Mouse (Mus musculus): ENCODE measurements around the gene Pcare.
"Not testable (repeated sequence)": the region's sequence is repeated elsewhere in the genome, so short reads cannot be mapped to it uniquely, and the experiment has no call there.

Pcare gene

GRCm38 (mm10) chr17:71752831-71753230, at the start of gene Pcare:
Gene Pcare (minus strand): TSS chr17:71752894.
- no peak for DNase-seq (ENCODE audit: low read depth, low spot score)

DNA sequence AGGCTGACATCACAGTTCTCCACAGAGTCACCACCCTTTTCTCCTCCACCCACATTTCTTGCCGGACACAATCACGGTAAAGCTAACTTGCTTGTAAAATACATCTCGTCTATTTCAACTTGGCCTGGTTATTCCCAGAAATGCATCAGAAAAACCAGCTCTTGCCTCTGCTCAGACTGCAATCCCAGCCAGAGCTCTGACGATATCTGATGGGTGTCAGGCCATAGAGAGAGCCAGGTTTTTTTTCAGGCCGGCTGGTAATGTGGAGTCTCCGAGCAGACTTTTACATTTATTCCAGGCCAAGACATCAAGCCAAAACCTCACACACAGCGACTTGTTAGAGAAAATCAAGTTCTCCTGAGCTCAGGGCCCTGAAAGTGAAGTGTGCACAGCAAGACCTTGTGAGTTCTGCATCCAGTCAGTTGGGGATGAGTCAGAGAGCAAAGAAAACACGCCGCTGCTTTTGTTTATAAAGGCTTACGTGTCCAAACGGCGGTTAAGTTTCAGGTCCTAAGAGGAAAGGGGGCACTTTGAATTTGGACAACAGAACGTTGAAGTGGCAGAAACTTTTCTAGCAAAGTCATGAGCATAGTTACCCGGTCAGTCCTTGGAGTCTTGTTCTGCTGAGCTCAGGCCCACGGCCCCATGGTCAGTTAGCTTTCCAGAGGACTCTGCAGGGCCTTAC, 43.0 kb upstream of the Pcare start:
- DNase-seq (ENCODE audit: low read depth, low spot score) = no peak

DNA sequence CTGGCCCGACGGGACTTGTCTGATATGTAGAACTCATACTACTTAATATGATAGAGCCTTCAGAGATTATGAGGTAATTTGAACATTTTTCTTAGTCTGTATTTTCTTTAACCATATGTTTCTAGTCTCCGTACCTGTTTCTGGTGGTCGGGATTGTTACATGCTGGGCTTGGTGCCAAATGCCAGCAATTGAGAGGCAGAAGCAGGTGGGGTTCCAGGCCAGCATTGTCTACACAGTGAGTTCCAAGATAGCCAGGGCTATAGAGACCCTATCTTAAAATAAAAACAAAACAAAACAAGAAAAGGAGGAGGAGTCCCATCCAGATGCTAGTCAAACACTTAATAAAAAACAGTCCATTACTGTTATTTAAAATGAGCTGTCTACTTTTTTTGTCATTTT, 38.9 kb upstream of the Pcare start:
- DNase-seq (ENCODE audit: low read depth, low spot score) = no peak

DNA sequence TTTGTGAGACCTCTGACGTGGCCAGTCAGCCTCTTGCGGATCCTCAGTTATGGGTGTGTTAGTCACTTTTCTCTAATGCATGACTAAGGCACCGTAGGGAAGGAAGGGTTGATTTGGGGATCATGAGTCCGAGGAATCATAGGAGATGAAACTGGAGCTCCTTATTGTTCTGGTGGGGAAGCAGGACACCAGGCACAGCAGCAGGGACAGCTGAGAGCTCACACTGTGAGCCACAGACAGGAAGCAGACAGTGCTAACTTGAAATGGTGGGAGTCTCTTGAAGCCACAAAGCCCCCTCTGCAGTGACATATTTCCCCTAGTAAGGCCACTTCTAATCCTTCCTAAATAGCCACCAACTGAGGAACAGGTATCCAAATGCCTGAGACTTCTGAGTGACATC, 38.4 kb upstream of the Pcare start:
- DNase-seq (ENCODE audit: low read depth, low spot score) = no peak

GRCm38 (mm10) chr17:71786456-71786855, 33.8 kb upstream of the Pcare start:
- peak; percentile 39 for DNase-seq (ENCODE audit: low read depth, low spot score)

DNA sequence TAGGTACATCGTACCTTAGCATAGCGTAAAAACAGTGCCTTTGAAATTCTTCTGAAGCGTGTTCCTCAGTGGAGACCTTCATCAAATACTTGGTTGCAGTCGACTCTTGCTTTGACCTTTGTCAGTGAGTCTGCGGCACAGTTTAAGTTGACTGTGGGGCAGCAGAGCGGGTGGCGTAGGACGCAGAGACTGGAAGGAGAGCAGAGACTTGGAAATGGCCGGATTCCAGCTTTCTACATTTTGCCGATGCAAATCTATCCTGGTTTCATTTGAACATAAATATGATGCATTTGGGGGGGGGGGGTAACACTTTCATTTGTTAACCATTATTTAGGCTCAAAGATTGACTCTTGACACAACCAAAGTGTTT, 30.7 kb upstream of the Pcare start:
- no peak for DNase-seq (ENCODE audit: low read depth, low spot score)

DNA sequence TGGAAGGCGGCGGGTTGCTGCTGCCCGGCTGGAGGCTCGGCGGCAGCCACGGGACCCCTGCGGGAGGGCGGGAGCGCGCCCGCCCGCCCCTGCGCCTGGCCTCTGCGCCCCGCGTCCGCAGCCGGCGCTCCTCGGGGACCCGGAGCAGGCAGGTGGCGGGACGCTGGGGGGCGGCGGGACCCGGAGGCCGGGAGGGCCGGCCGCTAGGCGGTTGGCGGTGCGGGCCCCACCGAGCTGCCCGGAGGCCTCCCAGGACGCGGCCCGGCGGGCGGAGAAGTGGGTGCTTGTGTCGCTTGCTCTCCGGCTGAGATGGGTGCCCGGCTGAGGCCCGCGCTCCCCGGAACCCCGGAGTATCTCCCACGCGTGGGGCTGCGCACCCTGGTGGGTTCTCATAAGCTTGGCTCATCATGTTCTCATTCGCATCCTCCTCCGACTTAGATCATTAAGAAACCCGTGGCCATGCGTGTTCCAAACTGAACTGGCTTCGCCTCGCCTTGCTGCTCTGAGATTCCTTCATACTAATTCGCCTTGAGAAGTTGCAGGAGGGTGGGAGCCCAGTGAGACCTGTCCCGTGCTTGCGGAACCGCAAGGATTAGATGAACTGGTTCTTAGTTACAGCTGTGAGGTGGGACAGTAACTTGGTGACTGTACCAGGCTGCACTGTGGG, 30.1 kb upstream of the Pcare start:
- DNase-seq (ENCODE audit: low read depth, low spot score) = peak; percentile 64

DNA sequence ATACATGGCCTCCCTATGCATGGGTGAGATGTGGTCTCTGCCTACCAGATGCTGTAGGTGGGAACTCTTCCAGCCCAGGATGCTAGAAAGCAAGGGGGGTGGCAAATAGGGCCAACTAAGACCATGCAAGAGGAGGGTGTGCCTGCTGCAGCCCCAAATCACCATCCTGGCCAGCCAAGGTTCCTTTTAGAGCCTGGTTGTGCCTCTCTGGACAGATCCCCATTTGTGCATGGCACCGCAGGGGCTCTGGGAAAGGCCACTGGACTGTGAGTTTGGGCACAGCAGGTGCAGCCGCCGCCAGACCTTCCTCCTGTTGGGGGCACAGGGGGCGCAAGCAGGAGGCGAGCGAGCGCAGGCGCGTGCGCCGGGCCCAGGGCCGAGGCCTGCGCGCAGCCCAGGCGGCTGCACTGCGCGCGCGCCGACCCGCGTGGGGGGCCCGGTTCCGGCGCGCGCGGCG, 29.6 kb upstream of the Pcare start:
- DNase-seq (ENCODE audit: low read depth, low spot score) = no peak

GRCm38 (mm10) chr17:71780945-71781344, 28.3 kb upstream of the Pcare start:
- no peak for DNase-seq (ENCODE audit: low read depth, low spot score)

DNA sequence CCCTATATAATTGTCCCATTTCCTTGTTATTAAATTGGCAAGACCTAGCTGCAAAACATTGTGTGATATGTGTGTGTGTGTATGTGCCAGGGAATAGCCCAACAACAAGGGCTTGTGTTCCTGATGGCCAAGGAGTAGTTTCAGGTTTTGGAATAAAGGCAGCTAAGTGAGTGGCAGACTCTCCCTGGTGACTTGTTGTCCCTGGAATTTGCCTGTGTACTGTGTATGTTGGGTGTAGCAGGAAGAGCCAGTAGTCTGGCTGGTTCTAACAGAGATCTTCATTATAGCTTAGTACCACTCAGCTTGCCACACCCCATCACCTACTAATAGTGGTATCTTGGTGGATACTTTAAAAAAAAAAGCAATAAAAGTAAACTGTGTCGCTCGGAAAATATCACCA, 27.8 kb upstream of the Pcare start:
- no peak for DNase-seq (ENCODE audit: low read depth, low spot score)

GRCm38 (mm10) chr17:71778696-71779095, 26.0 kb upstream of the Pcare start:
- DNase-seq (ENCODE audit: low read depth, low spot score) = peak; percentile 59

DNA sequence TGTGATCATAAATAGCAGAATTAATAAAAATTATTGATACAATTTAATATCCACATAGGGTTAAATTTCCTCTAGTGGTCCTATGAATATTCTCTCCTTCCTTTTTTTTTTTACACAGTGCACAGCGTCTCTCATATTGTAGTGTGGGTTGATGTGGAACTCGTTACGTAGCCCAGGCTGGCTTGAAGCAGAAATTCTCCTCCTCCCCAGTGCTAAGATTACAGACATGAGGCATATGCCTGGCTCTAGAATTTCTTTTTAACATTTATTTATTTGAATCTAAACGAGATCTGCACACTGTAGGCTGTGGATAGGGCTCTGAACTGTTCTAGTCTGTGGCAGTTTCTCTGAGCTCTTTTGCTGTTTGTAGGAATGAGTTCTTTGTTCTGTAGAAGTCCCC, 22.6 kb upstream of the Pcare start:
- DNase-seq (ENCODE audit: low read depth, low spot score) = no peak

GRCm38 (mm10) chr17:71774173-71774572, 21.5 kb upstream of the Pcare start:
- no peak for DNase-seq (ENCODE audit: low read depth, low spot score)

DNA sequence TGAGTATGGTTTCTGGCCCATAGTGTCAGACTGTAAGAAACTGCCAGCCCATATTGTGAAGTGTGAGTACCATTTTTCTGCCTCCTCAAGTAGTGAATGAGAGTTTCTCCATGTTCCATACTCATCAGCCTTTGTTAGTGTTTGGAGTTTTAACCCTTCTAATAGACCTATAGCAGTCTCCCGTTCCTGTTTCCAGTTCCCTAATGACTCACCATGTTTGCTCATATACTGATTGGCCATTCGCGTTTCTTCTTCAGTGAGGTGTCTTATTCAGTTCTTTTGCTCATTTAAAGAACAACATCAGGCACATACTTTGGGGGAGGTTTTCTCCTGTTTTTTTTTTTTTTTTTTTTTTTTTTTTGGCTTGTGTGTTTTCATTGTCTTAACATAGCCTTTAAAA, 18.0 kb upstream of the Pcare start:
- no peak for DNase-seq (ENCODE audit: low read depth, low spot score)

GRCm38 (mm10) chr17:71769564-71769963, 16.9 kb upstream of the Pcare start:
- DNase-seq (ENCODE audit: low read depth, low spot score) = no peak

GRCm38 (mm10) chr17:71768173-71768572, 15.5 kb upstream of the Pcare start, which contains the start of gene Clip4:
Gene Clip4 (plus strand): TSS chr17:71768473.
- DNase-seq (ENCODE audit: low read depth, low spot score) = not testable (repeated sequence)

- DNase-seq (ENCODE audit: low read depth, low spot score) = no peak
Measured at GRCm38 (mm10) chr17:71760536-71760935, 7.8 kb upstream of the Pcare start.

- DNase-seq (ENCODE audit: low read depth, low spot score) = no peak
Measured at GRCm38 (mm10) chr17:71749616-71750168, 3.0 kb downstream of the Pcare start.

GRCm38 (mm10) chr17:71747561-71747960, 5.1 kb downstream of the Pcare start:
- no peak for DNase-seq (ENCODE audit: low read depth, low spot score)

DNA sequence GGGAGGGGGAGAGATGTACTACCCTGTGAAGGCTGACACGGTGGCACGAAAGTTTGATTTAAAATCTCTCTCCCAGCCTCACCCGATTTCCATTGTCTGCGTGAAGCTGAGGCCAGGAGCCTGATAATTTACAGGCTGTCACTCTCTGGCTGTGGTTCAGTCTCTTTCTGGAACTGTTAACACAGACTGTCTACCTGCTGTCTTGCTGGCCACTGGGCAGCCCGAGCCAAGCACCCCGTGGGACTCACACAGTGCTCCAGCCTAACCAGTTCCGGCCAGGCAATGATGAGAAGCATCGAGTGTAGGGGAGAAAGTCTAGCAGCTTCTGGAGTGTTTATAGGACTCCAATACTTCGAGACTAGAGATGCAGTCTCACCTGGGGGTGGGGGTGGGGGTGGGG, 6.6 kb downstream of the Pcare start:
- no peak for DNase-seq (ENCODE audit: low read depth, low spot score)

- no peak for DNase-seq (ENCODE audit: low read depth, low spot score)
Measured at GRCm38 (mm10) chr17:71742935-71743334, 9.8 kb downstream of the Pcare start.

- DNase-seq (ENCODE audit: low read depth, low spot score) = no peak
Measured at GRCm38 (mm10) chr17:71742156-71742555, 10.5 kb downstream of the Pcare start.

DNA sequence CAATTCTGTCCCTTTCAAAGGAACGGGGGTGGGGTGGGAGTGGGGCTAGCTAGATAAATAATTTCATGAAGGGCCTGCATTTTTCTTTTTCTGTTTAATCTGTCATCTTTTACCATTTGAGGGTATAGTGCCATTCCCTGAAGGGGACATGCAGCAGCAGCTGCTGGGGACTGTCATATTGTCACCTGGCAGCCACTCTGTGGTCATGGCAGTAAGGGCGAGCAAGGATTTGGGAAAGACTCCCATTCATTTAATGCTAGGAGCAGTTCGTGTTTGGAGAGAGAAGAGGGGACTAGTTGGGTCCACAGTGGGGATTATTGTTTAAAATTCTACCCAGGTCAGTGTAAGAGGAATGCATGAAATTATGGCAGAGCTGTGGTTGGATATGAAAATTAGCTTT, 16.3 kb downstream of the Pcare start:
- DNase-seq (ENCODE audit: low read depth, low spot score) = no peak
